Mouse (Mus musculus) hindbrain, embryonic 11.5 days (tissue): Measurements from ENCODE around the gene Ipo8. TPM values are rescaled to one million over a fixed set of nuclear protein-coding genes. Genes with fewer than 3 reads are reported as not detected.

ENCODE experiments used
- ATAC-seq: fragments of 200-750 bp; cut with Nextera tagmentation; 2 replicates; pipeline ENCODE4 v1.8.0; 2017; ENCODE audit warnings: mild to moderate bottlenecking, moderate TSS enrichment, moderate library complexity; ENCODE audit not compliant: low FRiP score
- DNase-seq: peaks from one replicate; pipeline ENCODE4 v3.0.0-alpha.2; 2015; ENCODE audit warnings: low spot score
- H3K27ac ChIP-seq: fragments of 300-500 bp; sonication (generic); 2 replicates; pipeline ENCODE4 v1.5.1; 2014; ENCODE audit warnings: mild to moderate bottlenecking, low read depth, low read length
- H3K27me3 ChIP-seq: fragments of 300-500 bp; sonication (generic); 2 replicates; pipeline ENCODE4 v1.6.1; 2014; ENCODE audit warnings: mild to moderate bottlenecking, low read length, moderate library complexity, mixed read lengths; ENCODE audit not compliant: control insufficient read depth, insufficient read depth
- H3K36me3 ChIP-seq: fragments of 300-500 bp; sonication (generic); 2 replicates; pipeline ENCODE4 v1.6.1; 2014; ENCODE audit warnings: mild to moderate bottlenecking, low read length, moderate library complexity, mixed read lengths; ENCODE audit not compliant: control insufficient read depth, insufficient read depth
- H3K4me1 ChIP-seq: fragments of 300-500 bp; sonication (generic); replicated peaks from 2 replicates; pipeline ENCODE4 v1.6.1; 2014; ENCODE audit warnings: low read length, mixed read lengths; ENCODE audit not compliant: control insufficient read depth, insufficient read depth
- H3K4me2 ChIP-seq: fragments of 300-500 bp; sonication (generic); replicated peaks from 2 replicates; pipeline ENCODE4 v1.6.1; 2014; ENCODE audit warnings: mild to moderate bottlenecking, low read depth, low read length
- H3K4me3 ChIP-seq: fragments of 300-500 bp; sonication (generic); 2 replicates; pipeline ENCODE4 v1.5.1; 2014; ENCODE audit warnings: low read depth, low read length
- H3K9ac ChIP-seq: fragments of 300-500 bp; sonication (generic); 2 replicates; pipeline ENCODE4 v1.6.1; 2014; ENCODE audit warnings: low read depth, low read length
- H3K9me3 ChIP-seq: fragments of 300-500 bp; sonication (generic); 2 replicates; pipeline ENCODE4 v1.6.1; 2016; ENCODE audit warnings: low read length; ENCODE audit not compliant: control insufficient read depth
- WGBS: fragments of 180-500 bp; shearing (Covaris S2); extraction: QIAGEN DNeasy Blood & Tissue Kit; methylation state at CpG from one replicate; pipeline ENCODE4 v1.1.7; 2014; 5-methylcytosine and 5-hydroxymethylcytosine counted together
- polyA plus RNA-seq: library from polyadenylated mRNA; unstranded; fragments of >200 nt; fragmentation: Nextera tagmentation; extraction: Ambion mirVana; gene quantifications from 2 replicates; pipeline ENCODE4 v1.2.1, GENCODE M21; 2014

Ipo8 gene
- polyA plus RNA-seq, 1 experiment from 2014 or later = 27.7 TPM

DNA sequence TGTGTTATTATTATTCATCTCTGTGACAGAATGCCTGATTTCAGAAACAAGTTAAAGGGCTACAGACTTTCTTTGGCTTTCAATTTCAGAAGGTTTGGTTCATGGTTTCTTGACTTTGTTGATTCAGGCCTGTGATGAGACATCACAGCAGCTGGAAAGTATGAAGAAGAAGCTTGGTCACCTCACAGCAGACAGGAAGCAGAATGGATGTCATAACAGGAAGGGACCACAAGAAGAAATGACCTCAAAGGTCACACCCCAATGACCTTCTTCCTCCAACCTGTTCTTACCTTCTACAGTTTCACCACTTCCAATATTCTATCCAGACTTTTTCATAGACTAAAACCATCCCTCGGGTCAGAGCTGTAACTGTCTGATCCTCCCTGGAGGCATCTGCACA is 94.9 kb downstream of the Ipo8 start:
- no peak overlapping the region for H3K4me3 ChIP-seq
- no peaks in the 10 kb centered on the region for H3K9me3 ChIP-seq
- no peaks in the 10 kb centered on the region for H3K36me3 ChIP-seq
- ATAC-seq = no peak
- H3K4me2 ChIP-seq = no peak overlapping the region
- H3K4me1 ChIP-seq = no peaks in the 10 kb centered on the region
- no peak for DNase-seq
- WGBS = 86% methylated on average over 1 of the region's 1 CpGs
- no peaks in the 10 kb centered on the region for H3K27me3 ChIP-seq
- no peak overlapping the region for H3K9ac ChIP-seq
- no peak overlapping the region for H3K27ac ChIP-seq

DNA sequence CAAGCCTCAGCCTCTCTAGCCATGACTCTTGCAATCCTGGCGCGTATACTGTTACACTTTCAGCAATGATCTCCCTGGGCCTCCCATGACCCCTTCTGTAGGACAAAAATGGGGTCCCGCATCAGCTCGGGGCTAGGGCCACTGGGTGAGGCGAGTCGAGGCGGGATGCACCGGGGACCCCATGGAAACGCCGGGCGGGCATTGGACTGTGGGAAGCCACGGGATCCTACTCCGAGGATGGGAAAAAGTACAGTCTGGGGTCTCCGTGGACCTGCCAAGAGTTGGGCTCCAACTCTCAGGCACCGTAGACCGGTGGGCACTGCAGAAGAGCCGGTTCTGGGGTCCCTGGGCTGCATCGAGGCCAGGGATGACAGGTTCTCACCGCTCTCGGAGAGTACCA is 97.3 kb downstream of the Ipo8 start:
- Histone ChIP-seq H3K27me3 (no peaks in the 10 kb centered on the region), H3K36me3 (no peaks in the 10 kb centered on the region), H3K27ac (no peak overlapping the region), H3K9me3 (no peaks in the 10 kb centered on the region), H3K9ac (no peak overlapping the region), H3K4me3 (no peak overlapping the region), H3K4me2 (no peak overlapping the region), H3K4me1 (no peaks in the 10 kb centered on the region)
- WGBS = 92% methylated on average over 20 of the region's 20 CpGs
- DNase-seq (no peak), ATAC-seq (no peak)

DNA sequence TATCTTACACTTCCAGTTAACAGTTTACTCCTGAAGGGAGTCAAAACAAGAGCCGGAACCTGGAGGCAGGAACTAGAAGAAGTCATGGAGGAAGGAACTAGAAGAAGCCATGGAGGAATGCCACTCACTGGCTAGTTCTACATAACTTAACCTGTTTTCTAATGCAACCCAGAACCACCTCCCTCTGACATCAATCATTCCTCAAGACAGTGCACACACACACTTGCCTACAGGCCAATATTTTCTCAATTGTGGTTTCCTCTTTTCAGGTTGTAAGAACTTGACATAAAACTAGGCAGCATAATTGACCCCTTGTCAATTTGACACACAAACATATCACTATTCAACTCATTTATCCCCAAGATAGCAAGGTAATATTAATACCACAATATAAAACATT is 98.3 kb downstream of the Ipo8 start:
- Histone ChIP-seq H3K4me2 (no peak overlapping the region), H3K9me3 (no peaks in the 10 kb centered on the region), H3K4me1 (no peaks in the 10 kb centered on the region), H3K36me3 (no peaks in the 10 kb centered on the region), H3K4me3 (no peak overlapping the region), H3K9ac (no peak overlapping the region), H3K27ac (no peak overlapping the region), H3K27me3 (no peaks in the 10 kb centered on the region)
- 93% methylated on average over 1 of the region's 1 CpGs for WGBS
- ATAC-seq = no peak
- no peak for DNase-seq

DNA sequence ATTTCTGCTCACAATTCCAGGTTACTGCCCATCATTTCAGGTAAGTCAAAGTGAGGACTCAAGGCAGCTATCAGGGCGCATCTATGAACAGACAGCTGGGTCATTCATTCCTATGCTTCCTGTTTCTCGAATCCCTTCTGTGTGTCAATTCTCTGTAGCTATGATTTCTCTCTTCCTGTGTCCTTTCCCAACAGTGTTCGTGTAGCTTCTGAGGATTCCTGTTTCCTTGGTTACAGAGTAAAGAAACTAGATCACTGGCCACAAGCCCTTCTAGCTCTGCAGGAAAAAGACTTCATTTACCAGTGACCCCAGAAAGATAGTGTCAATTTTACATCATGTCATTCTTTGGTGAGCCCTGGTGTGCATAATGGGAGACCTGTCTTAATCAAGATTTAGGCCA is 102.7 kb downstream of the Ipo8 start:
- no peak overlapping the region for H3K4me3 ChIP-seq
- H3K27ac ChIP-seq = no peak overlapping the region
- H3K27me3 ChIP-seq = no peaks in the 10 kb centered on the region
- DNase-seq (no peak), ATAC-seq (no peak)
- H3K4me2 ChIP-seq = no peak overlapping the region
- no peaks in the 10 kb centered on the region for H3K36me3 ChIP-seq
- H3K9me3 ChIP-seq = no peaks in the 10 kb centered on the region
- no peak overlapping the region for H3K9ac ChIP-seq
- WGBS = 69% methylated on average over 3 of the region's 3 CpGs
- H3K4me1 ChIP-seq = no peaks in the 10 kb centered on the region

DNA sequence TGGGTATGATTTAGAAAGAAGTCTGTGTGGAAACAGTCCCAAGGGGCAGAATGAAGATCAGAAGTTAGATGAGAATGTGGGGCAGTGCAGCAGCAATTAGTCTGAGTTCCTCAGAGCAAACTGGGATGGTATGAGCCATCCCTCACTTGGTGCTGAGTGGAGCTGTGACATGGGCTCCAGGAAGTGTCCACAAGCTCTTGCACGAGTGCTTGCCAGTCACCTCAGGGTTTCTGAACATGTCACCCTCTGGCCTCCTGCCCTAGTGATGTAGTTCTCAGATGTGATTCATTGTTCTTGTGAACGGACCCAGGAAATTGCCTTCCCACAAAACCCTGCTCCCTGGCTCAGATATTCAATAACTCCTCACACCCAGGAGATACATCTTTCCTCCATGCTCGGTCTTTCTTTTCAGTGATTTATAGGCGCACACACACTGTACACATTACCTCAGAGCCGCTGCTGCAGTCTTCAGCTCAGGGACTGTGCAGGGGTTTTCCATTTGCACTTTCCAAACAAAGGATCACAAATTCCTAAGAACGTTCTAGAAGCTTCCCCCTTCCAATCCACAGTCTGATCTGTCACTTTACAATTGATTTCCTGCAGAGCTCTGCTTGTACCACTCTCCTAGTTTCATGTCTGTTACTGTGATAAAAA is 103.3 kb downstream of the Ipo8 start:
- DNase-seq = no peak
- no peak for ATAC-seq
- H3K4me3 ChIP-seq = no peak overlapping the region
- no peaks in the 10 kb centered on the region for H3K9me3 ChIP-seq
- no peak overlapping the region for H3K9ac ChIP-seq
- H3K4me1 ChIP-seq = no peaks in the 10 kb centered on the region
- H3K36me3 ChIP-seq = no peaks in the 10 kb centered on the region
- H3K27me3 ChIP-seq = no peaks in the 10 kb centered on the region
- no peak overlapping the region for H3K27ac ChIP-seq
- 74% methylated on average over 6 of the region's 6 CpGs for WGBS
- H3K4me2 ChIP-seq = no peak overlapping the region

DNA sequence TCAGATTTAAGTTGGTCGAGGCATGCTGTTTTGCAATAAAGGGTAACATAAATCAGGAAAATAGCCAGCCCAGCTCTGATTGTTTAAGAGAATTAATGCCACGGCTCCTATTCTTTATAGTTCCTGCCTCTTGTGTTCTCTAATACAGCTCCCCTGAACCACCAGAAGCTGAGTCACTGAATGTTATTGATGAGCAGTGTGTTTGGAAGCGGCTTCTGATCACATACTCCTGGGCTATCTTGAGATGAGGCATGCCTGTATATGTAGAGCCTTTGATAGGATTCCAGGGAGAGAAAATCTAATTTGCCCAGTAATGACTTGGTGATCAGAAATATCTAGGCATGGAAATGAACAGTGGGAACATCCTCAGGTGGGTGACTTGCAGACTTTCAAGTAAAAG is 106.8 kb downstream of the Ipo8 start:
- no peak overlapping the region for H3K4me3 ChIP-seq
- 73% methylated on average over 3 of the region's 3 CpGs for WGBS

More for the DNA sequence above, 106.8 kb downstream of the Ipo8 start:
- Histone ChIP-seq H3K36me3 (no peaks in the 10 kb centered on the region), H3K27me3 (no peaks in the 10 kb centered on the region), H3K9me3 (no peaks in the 10 kb centered on the region), H3K9ac (no peak overlapping the region), H3K4me1 (no peaks in the 10 kb centered on the region), H3K27ac (no peak overlapping the region), H3K4me2 (no peak overlapping the region)
- no peak for ATAC-seq
- DNase-seq = no peak

Other genes starting within 250 kb of the Ipo8 start
- 10.7 and 13.1 TPM in 2 replicates for gene Caprin2, start 64.8 kb upstream of the Ipo8 start, polyA plus RNA-seq
- 246 and 283 TPM in 2 replicates for gene Sinhcaf, start 115.0 kb upstream of the Ipo8 start, polyA plus RNA-seq